10 mouse cellular contexts compared by ENCODE assay signal in genomic region chr9:107917895-107918608, GRCm38 (mm10). TPM values are rescaled to one million over a fixed set of nuclear protein-coding genes. Genes with fewer than 3 reads are reported as not detected.
DNase-seq lines count a peak whose midpoint lies in the region; ATAC-seq and TF ChIP-seq lines count a peak whose summit lies in the region.
"Had no signal": no experiment of that assay in that cellular context is flagged by ENCODE, and none has a peak within 500 bp of the region (broad histone marks: within the 10 kb centered on the region; RNA-seq: fewer than 3 reads in every experiment).

No protein-coding gene starts in this region.

- TF ChIP-seq EP300 in stomach, postnatal 0 days (optimal IDR thresholded peaks at IDR 0.05), result no peak

- WGBS in intestine, embryonic 14.5 days, result 30% methylated on average over 13 of the region's 13 CpGs
- 49% methylated on average over 13 of the region's 13 CpGs for WGBS in intestine, postnatal 0 days
- 32% methylated on average over 13 of the region's 13 CpGs for WGBS in stomach, embryonic 14.5 days
- 41% methylated on average over 13 of the region's 13 CpGs for WGBS in stomach, postnatal 0 days
- WGBS in limb, embryonic 13.5 days, result 30% methylated on average over 13 of the region's 13 CpGs

- no peaks in the 10 kb centered on the region for H3K9me3 ChIP-seq in intestine, embryonic 14.5 days (ENCODE audit: control insufficient read depth, low read length)
- H3K9me3 ChIP-seq in intestine, postnatal 0 days (ENCODE audit: control insufficient read depth), result no peaks in the 10 kb centered on the region
- H3K9me3 ChIP-seq in stomach, embryonic 14.5 days (ENCODE audit: control insufficient read depth, low read depth, low read length), result no peaks in the 10 kb centered on the region
- H3K9me3 ChIP-seq in stomach, postnatal 0 days (ENCODE audit: control insufficient read depth, low read length), result no peaks in the 10 kb centered on the region
- H3K9me3 ChIP-seq in limb, embryonic 13.5 days, result no peaks in the 10 kb centered on the region
- H3K9me3 ChIP-seq: megakaryocyte, embryonic 14.5 days had no signal

- H3K9ac ChIP-seq in intestine, embryonic 14.5 days (ENCODE audit: low read length), result no peak overlapping the region
- H3K9ac ChIP-seq in intestine, postnatal 0 days (ENCODE audit: low read depth, low read length), result no peak overlapping the region
- no peak overlapping the region for H3K9ac ChIP-seq in stomach, embryonic 14.5 days (replicated peaks; ENCODE audit: low read depth, low read length)
- no peak overlapping the region for H3K9ac ChIP-seq in stomach, postnatal 0 days (ENCODE audit: low read length)
- H3K9ac ChIP-seq in limb, embryonic 13.5 days, result 0 out of 2 replicates have a peak overlapping the region, but pooled peaks have one; percentile 4

- DNase-seq in intestine, embryonic 14.5 days (ENCODE audit: low spot score), result no peak
- DNase-seq in stomach, postnatal 0 days (ENCODE audit: low spot score), result no peak
- no peak for DNase-seq in spleen, postnatal 36 days (ENCODE audit: low spot score in 2 of 2)
- DNase-seq in thymus, postnatal 10 days (ENCODE audit: low spot score in 2 of 2), result no peak
- no peak for DNase-seq in thymus, adult 18-20 months

- H3K4me1 ChIP-seq in intestine, embryonic 14.5 days (replicated peaks; ENCODE audit: control insufficient read depth, insufficient read depth, low read length), result peaks cover 8% of the 10 kb centered on the region; the same call in 1 of the 2 replicates
- H3K4me1 ChIP-seq in intestine, postnatal 0 days (replicated peaks; ENCODE audit: control insufficient read depth, insufficient read depth, low read length), result no peaks in the 10 kb centered on the region
- peaks cover 4% of the 10 kb centered on the region; the same call in 1 of the 2 replicates for H3K4me1 ChIP-seq in stomach, embryonic 14.5 days (ENCODE audit: control insufficient read depth, insufficient read depth, low read length)
- H3K4me1 ChIP-seq in stomach, postnatal 0 days (replicated peaks; ENCODE audit: control insufficient read depth, insufficient read depth), result no peaks in the 10 kb centered on the region
- peaks cover 11% of the 10 kb centered on the region for H3K4me1 ChIP-seq in limb, embryonic 13.5 days

- no peak overlapping the region for H3K4me3 ChIP-seq in intestine, embryonic 14.5 days (ENCODE audit: low read depth, low read length)
- H3K4me3 ChIP-seq in intestine, postnatal 0 days (ENCODE audit: low read depth, low read length), result no peak overlapping the region
- H3K4me3 ChIP-seq in stomach, embryonic 14.5 days (ENCODE audit: low read depth, low read length), result no peak overlapping the region
- H3K4me3 ChIP-seq in stomach, postnatal 0 days (ENCODE audit: low read depth, low read length), result no peak overlapping the region
- no peak overlapping the region for H3K4me3 ChIP-seq in limb, embryonic 13.5 days
- H3K4me3 ChIP-seq: megakaryocyte, embryonic 14.5 days had no signal

- TF ChIP-seq CTCF in intestine, postnatal 0 days (IDR thresholded peaks at IDR 0.05; ENCODE audit: low read depth), result no peak
- TF ChIP-seq CTCF in stomach, postnatal 0 days (IDR thresholded peaks at IDR 0.05; ENCODE audit: low read depth), result no peak

- no peaks in the 10 kb centered on the region for H3K27me3 ChIP-seq in intestine, embryonic 14.5 days (replicated peaks; ENCODE audit: control insufficient read depth, insufficient read depth, low read length)
- H3K27me3 ChIP-seq in intestine, postnatal 0 days (replicated peaks; ENCODE audit: control insufficient read depth, insufficient read depth, low read length), result no peaks in the 10 kb centered on the region
- no peaks in the 10 kb centered on the region for H3K27me3 ChIP-seq in stomach, embryonic 14.5 days (ENCODE audit: control insufficient read depth, insufficient read depth, low read length)
- H3K27me3 ChIP-seq in stomach, postnatal 0 days (ENCODE audit: control insufficient read depth, insufficient read depth, low read length), result no peaks in the 10 kb centered on the region
- no peaks in the 10 kb centered on the region for H3K27me3 ChIP-seq in limb, embryonic 13.5 days

- peak; percentile 45 for ATAC-seq in intestine, embryonic 14.5 days (replicated peaks; ENCODE audit: low FRiP score, low TSS enrichment, low read depth)
- no peak for ATAC-seq in intestine, postnatal 0 days
- peak; percentile 20; the same call in 1 of the 2 replicates for ATAC-seq in stomach, embryonic 14.5 days (ENCODE audit: insufficient number of reproducible peaks, insufficient read depth, low FRiP score, low read depth)
- ATAC-seq in stomach, postnatal 0 days (ENCODE audit: low FRiP score, low TSS enrichment), result no peak
- ATAC-seq in limb, embryonic 13.5 days (ENCODE audit: low FRiP score, low read depth), result peak; percentile 30; the same call in 1 of the 2 replicates

- no peak overlapping the region for H3K4me2 ChIP-seq in intestine, embryonic 14.5 days (ENCODE audit: low read length)
- H3K4me2 ChIP-seq in intestine, postnatal 0 days (replicated peaks; ENCODE audit: low read depth), result no peak overlapping the region
- no peak overlapping the region for H3K4me2 ChIP-seq in stomach, embryonic 14.5 days (replicated peaks; ENCODE audit: low read depth, low read length)
- H3K4me2 ChIP-seq in stomach, postnatal 0 days (replicated peaks; ENCODE audit: low read depth), result no peak overlapping the region
- H3K4me2 ChIP-seq in limb, embryonic 13.5 days (replicated peaks), result no peak overlapping the region
- H3K4me2 ChIP-seq: heart, embryonic 11.5 days had no signal

- 0 out of 2 replicates have a peak, but pooled peaks cover 3% of the 10 kb centered on the region for H3K36me3 ChIP-seq in intestine, embryonic 14.5 days (ENCODE audit: control insufficient read depth, insufficient read depth, low read length)
- H3K36me3 ChIP-seq in intestine, postnatal 0 days (ENCODE audit: control insufficient read depth, insufficient read depth), result peaks cover 68% of the 10 kb centered on the region
- peaks cover 10% of the 10 kb centered on the region; the same call in 1 of the 2 replicates for H3K36me3 ChIP-seq in stomach, embryonic 14.5 days (ENCODE audit: control insufficient read depth, insufficient read depth, low read length)
- H3K36me3 ChIP-seq in stomach, postnatal 0 days (ENCODE audit: control insufficient read depth, insufficient read depth, low read length), result peaks cover 34% of the 10 kb centered on the region
- H3K36me3 ChIP-seq in limb, embryonic 13.5 days, result peaks cover under 1% of the 10 kb centered on the region; the same call in 1 of the 2 replicates

- H3K27ac ChIP-seq in intestine, embryonic 14.5 days (ENCODE audit: low read depth), result no peak overlapping the region; the same call in 1 of the 2 replicates
- no peak overlapping the region for H3K27ac ChIP-seq in intestine, postnatal 0 days (ENCODE audit: low read depth, low read length)
- no peak overlapping the region for H3K27ac ChIP-seq in stomach, embryonic 14.5 days (ENCODE audit: low read length)
- H3K27ac ChIP-seq in stomach, postnatal 0 days (replicated peaks), result no peak overlapping the region
- no peak overlapping the region for H3K27ac ChIP-seq in limb, embryonic 13.5 days

RNA-seq across cellular contexts. Expression of gene Actl11, which starts 10.2 kb away (rescaled TPM):
- not detected in 2 replicates for polyA plus RNA-seq in intestine, embryonic 14.5 days (2014; fragmentation: Nextera tagmentation; extraction: Ambion mirVana)
- not detected in 2 replicates for polyA plus RNA-seq in intestine, postnatal 0 days (2015; fragmentation: Nextera tagmentation; extraction: Ambion mirVana)
- not detected in 2 replicates for polyA plus RNA-seq in stomach, embryonic 14.5 days (2014; fragmentation: Nextera tagmentation; extraction: Ambion mirVana)
- polyA plus RNA-seq in stomach, postnatal 0 days (2015; fragmentation: Nextera tagmentation; extraction: Ambion mirVana), result not detected in 2 replicates
- not detected in 2 replicates for polyA plus RNA-seq in limb, embryonic 13.5 days (2015; fragmentation: Nextera tagmentation; extraction: Ambion mirVana)
- polyA plus RNA-seq: heart, embryonic 11.5 days had no signal

RNA-seq across cellular contexts. Expression of gene Mst1r, which starts 11.4 kb away (rescaled TPM):
- polyA plus RNA-seq in intestine, embryonic 14.5 days (2014; fragmentation: Nextera tagmentation; extraction: Ambion mirVana), result 3.9 and 4.1 TPM in 2 replicates
- polyA plus RNA-seq in intestine, postnatal 0 days (2015; fragmentation: Nextera tagmentation; extraction: Ambion mirVana), result 7.1 and 8.8 TPM in 2 replicates
- polyA plus RNA-seq in stomach, embryonic 14.5 days (2014; fragmentation: Nextera tagmentation; extraction: Ambion mirVana), result 3.3 and 5.1 TPM in 2 replicates
- polyA plus RNA-seq in stomach, postnatal 0 days (2015; fragmentation: Nextera tagmentation; extraction: Ambion mirVana), result 10.4 and 10.6 TPM in 2 replicates
- polyA plus RNA-seq in limb, embryonic 13.5 days (2015; fragmentation: Nextera tagmentation; extraction: Ambion mirVana), result 3.2 and 3.3 TPM in 2 replicates

RNA-seq across cellular contexts. Expression of gene Camkv, which starts 17.4 kb away (rescaled TPM):
- polyA plus RNA-seq in intestine, embryonic 14.5 days (2014; fragmentation: Nextera tagmentation; extraction: Ambion mirVana), result 1.7 and 1.9 TPM in 2 replicates
- polyA plus RNA-seq in intestine, postnatal 0 days (2015; fragmentation: Nextera tagmentation; extraction: Ambion mirVana), result 0.37 and 0.42 TPM in 2 replicates
- polyA plus RNA-seq in stomach, embryonic 14.5 days (2014; fragmentation: Nextera tagmentation; extraction: Ambion mirVana), result 1.6 and 1.9 TPM in 2 replicates
- 0.62 and 0.94 TPM in 2 replicates for polyA plus RNA-seq in stomach, postnatal 0 days (2015; fragmentation: Nextera tagmentation; extraction: Ambion mirVana)
- 9.8 and 10.0 TPM in 2 replicates for polyA plus RNA-seq in limb, embryonic 13.5 days (2015; fragmentation: Nextera tagmentation; extraction: Ambion mirVana)

RNA-seq across cellular contexts. Expression of gene Mon1a, which starts 30.1 kb away (rescaled TPM):
- polyA plus RNA-seq in intestine, embryonic 14.5 days (2014; fragmentation: Nextera tagmentation; extraction: Ambion mirVana), result 17.2 and 21.7 TPM in 2 replicates
- 31.6 and 34.7 TPM in 2 replicates for polyA plus RNA-seq in intestine, postnatal 0 days (2015; fragmentation: Nextera tagmentation; extraction: Ambion mirVana)
- polyA plus RNA-seq in stomach, embryonic 14.5 days (2014; fragmentation: Nextera tagmentation; extraction: Ambion mirVana), result 15.2 and 20.7 TPM in 2 replicates
- 22.9 and 23.6 TPM in 2 replicates for polyA plus RNA-seq in stomach, postnatal 0 days (2015; fragmentation: Nextera tagmentation; extraction: Ambion mirVana)
- 11.0 and 13.4 TPM in 2 replicates for polyA plus RNA-seq in limb, embryonic 13.5 days (2015; fragmentation: Nextera tagmentation; extraction: Ambion mirVana)

RNA-seq across cellular contexts. Expression of gene Traip, which starts 31.9 kb away (rescaled TPM):
- polyA plus RNA-seq in intestine, embryonic 14.5 days (2014; fragmentation: Nextera tagmentation; extraction: Ambion mirVana), result 23.9 and 24.1 TPM in 2 replicates
- polyA plus RNA-seq in intestine, postnatal 0 days (2015; fragmentation: Nextera tagmentation; extraction: Ambion mirVana), result 3.2 and 3.7 TPM in 2 replicates
- polyA plus RNA-seq in stomach, embryonic 14.5 days (2014; fragmentation: Nextera tagmentation; extraction: Ambion mirVana), result 18.9 and 21.2 TPM in 2 replicates
- 4.8 and 5.7 TPM in 2 replicates for polyA plus RNA-seq in stomach, postnatal 0 days (2015; fragmentation: Nextera tagmentation; extraction: Ambion mirVana)
- polyA plus RNA-seq in limb, embryonic 13.5 days (2015; fragmentation: Nextera tagmentation; extraction: Ambion mirVana), result 26.1 TPM in 2 replicates

Comparison
In these comparisons a context has a peak if more than half of its experiments do, and no peak if none do; other contexts are left out.
1. ATAC-seq: peak in intestine, embryonic 14.5 days (single experiment), stomach, embryonic 14.5 days (single experiment) and limb, embryonic 13.5 days (single experiment); none in intestine, postnatal 0 days (single experiment) and stomach, postnatal 0 days (single experiment).